Mouse (Mus musculus) brain, embryonic 18.5 days (tissue): ENCODE measurements around the gene Dnah3.

ENCODE experiments used
- DNase-seq: peaks from one replicate; pipeline ENCODE4 v3.0.0-alpha.2; 2012; ENCODE audit warnings: low read depth, low spot score

Gene Dnah3

DNA sequence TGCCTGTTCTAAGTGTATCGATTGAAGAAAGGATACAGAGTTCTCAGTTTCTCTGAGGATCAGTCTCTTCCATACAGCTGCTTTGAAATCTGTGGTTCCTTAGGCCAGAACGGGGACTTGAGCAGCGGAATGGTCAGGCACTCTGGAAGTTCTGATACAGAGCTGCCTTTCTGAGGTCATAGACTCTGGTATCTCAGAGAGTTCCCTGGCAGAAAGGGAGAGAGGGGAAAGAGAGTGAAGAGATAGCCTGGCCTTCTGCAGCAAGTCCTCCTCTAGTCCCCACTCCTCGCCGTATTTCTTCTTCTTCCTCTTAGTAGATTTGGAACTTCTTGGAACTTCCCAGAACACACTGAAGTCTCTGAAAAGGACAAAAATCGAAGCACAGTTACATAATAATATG is at the start of gene Dnah3:
TSS of gene Dnah3 (minus strand) at position 101 of the 400 bp plus-strand sequence.
- DNase-seq, result no peak

DNA sequence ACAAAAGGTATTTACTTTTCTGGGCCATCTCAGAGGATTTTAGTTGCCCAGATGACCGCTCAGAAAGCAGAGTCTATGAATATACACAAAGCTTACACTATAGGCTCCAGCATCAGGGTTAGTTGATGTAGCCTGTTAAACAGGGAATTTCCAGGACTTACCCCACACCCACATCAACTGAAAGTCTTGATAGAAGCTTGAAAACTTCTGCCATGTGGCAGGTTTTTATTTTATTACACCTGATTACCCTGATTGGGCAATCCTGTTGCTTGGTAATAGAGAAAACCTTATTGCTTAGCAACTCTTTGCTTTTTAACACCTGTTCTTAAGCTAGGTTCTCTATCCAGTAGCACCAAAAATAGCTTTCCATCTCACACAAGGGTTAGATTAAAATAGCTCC is 47.7 kb upstream of the Dnah3 start:
- DNase-seq, result no peak

DNA sequence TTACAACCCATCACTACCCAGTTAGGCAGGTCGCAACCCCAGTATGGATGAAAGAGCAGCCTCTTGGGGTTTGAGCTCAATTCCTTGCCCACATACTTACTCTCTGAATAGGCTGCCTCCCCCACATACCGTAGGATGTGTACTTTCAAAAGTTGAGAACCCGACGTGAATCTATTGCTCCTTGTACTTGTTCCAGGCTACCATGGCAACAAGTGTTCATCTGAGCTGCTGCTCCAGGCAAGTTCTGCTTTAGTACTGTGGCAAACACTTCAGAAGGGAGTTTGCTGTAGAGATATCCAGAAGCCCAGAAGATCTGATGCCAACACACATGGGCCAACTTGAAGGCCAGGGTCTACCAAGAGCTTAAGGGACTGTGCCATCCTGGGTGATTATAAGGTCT is 33.9 kb upstream of the Dnah3 start:
- no peak for DNase-seq

DNA sequence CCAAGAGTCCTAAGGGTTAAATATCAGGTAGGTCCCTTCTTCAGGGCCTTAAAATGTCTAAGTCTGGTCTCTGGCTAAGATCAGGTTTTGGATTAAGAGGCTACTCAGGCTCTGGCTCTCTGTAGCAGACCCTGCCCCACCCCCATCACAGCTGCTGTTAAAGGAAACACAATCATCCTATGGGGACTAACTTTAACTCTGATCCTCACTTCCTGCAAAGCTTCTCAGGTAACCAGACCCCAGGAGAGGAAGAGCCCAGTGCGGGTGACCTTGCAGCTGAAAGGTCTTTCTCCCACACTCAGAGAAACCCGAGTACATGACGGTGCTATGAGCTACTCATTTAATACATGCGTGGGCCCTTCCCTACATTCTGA is 32.6 kb upstream of the Dnah3 start:
- no peak for DNase-seq

DNA sequence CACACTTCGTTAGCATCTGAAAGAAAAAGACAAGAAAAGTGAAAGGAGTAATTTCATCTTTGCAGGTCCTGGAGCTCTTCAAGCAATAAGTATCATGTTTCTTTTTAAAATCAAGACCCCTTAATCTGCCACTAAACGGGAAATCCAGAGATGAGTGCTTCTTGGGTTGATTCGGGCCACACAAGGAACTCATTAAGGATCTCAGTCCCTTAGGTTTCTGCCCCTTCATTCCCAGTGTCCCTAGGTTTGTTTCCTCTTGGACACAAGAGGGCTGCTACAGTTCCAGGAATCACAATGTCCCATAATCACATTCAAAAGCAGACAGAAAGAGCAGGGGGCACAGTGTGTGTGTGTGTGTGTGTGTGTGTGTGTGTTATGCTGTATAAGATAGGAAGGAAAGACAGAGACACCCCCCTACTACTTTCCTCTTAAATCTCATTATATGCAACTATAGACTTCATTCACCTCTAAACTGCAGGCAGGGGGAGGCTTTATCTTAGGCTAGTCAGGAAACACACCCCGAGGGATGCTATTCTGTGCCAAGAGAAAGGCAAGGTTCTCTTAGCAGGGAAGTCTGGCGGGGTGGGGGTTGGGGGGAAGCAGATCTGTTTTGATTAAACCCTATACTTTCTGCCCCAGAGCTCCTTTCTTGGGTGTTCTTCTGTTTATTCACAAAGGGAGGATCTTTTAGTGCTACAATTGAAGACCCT is 32.1 kb upstream of the Dnah3 start:
- no peak for DNase-seq

DNA sequence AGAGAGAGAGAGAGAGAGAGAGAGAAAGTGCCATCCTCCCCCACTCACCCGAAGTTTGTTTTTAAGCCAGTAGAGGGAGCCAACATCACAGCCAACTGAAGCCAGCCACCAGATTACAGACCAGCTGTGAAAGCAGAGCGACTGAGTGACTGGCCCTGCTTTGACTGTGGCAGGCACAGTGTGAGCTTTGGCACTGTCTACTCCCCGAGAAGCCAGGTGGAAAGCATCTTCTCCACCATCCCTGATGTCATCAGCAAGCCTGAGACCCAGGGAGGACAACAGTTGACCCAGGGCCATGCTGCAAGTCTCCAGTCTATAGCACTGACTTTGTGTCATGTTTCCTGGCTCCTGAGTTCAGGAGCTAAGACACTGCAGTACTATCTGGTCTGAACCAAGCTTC is 29.8 kb upstream of the Dnah3 start:
- peak; percentile 40 for DNase-seq

DNA sequence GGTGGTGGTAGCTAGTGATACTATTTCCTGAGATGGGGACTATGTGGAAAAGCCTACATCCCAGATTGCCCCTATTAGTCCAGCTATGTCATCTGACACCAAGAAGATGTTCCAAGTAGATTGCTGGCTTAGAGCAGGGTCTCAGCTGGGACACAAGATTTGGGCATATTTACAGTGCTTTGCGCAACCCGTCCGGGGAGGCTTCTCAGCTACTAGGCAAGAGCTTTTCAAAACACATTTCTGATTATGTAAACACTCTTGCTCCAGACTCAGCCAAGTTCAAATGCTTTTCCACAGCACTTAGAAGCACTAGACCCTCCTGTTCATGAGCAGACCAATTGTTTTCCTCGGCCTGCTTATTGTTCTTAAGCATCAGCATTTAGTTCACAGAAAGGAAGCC is 28.7 kb upstream of the Dnah3 start:
- no peak for DNase-seq

DNA sequence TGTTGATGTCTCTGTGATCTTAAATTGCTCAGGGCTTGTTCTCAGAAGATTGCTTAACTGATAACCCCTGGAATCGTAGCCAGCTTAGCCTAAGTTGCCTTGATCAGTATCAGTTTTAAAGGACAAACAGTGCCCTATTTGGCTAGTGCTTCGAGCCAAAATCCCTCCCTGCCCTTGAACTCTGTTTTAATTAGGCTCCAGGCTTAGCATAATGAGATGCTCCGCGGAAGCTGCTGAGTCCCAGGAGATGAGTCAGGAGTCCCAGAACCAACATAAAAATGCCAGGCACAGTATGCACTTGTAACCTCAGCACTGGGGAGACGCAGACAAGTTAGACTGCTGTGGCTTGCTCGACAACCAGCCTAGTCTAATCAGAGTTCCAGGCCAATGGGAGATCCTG is 22.4 kb upstream of the Dnah3 start:
- DNase-seq, result no peak

DNA sequence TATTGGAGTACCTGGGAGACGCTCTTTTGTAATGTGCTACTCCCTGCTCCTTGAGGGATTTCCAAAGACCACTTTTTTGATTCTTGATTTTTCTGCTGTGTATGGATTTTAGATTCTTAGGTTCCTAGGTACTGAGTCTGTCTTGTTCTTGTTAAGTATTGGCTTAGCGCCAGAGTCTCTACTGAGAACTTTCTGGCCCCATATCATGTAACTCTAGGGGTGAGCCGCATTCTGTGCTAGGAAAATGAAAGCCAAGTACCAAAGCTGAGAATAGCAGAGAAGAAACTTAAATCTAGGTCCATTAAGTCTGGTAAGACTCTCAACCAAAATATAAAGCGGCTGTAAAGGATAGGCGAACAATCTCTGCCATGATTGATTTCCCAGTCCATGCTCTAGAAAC is 21.9 kb upstream of the Dnah3 start:
- DNase-seq, result no peak

DNA sequence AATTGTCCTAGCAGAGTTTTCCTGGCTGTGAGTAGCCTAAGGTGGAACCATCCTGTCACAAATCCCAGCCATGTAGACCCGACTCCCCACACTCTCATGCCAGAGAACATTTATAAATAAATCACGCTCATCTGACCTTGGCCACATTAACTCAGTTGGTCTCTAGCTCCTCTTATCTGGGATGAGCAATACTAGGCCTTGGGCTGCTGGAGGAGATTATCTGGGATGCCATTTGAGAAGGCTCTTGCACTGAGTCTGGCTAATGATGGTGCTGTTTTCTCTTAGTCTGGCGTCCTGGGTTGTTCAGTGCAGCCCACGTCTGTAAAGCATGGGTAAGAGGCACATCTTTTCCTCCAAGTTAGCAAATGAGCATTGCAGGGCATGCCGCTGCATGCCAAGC is 14.6 kb upstream of the Dnah3 start:
- no peak for DNase-seq

DNA sequence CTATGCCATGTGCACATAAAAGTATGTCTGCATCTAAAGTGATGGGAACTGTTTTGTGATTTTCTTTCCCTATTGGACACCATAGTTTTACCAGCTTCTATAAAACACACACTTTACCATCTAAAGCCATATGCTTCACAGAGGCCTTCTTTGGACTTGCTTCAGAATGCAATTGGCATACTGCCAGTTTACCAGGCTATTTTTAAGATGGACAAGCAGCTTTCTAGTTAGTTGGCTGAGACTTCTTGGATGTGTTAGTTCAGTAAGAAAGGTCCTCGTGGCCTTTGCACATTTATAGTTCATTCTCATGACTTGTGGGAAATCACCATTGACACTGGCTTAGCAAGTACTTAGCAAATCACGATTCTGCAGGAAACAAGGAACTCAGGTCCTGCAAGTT is 11.3 kb upstream of the Dnah3 start:
- no peak for DNase-seq

DNA sequence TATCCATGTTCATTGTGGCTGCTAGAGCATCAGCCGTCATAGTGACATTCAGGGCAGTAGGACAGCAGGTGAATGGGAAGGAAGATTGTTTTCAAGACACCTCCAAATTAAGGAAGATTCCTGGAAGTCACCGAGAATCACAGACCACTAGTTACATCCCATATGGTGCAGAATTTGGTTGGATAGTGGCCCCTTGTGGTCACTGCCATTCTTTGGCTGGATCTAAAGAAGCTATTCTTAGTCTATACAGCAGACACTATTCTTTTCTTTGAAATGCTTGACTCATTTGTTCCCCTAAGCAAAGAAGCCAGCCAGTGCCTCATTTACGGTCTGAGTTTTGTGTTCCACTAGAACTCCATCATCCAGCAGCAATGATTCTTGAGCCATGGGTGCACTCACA is 9.9 kb upstream of the Dnah3 start:
- DNase-seq, result no peak

DNA sequence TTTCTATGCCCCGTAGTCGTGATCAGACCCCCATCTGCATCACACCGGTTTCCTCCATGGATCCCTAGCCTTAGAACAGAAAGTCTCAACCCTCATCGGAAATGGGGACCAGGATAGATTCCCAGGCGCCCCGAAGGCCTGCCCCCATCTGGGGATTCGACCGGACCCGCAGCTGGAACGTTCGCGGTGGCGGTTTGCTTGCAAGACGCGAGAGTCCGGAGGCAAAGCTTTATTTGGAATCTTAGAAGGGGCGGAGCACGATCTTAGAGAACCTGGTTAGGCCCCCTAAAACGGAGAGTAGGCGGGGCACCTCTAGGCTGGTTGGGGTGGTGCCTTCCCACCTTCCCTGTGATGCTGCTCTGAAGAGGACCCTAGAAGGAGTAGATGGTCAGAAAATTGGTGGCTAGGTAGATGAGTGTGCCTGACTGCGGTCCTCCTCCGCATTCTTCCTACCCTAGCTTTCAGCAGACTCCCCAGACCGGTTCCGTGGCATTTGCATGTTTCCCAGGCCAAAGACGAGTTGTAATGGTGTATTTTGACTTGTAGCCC is 8.0 kb upstream of the Dnah3 start:
- DNase-seq, result no peak

DNA sequence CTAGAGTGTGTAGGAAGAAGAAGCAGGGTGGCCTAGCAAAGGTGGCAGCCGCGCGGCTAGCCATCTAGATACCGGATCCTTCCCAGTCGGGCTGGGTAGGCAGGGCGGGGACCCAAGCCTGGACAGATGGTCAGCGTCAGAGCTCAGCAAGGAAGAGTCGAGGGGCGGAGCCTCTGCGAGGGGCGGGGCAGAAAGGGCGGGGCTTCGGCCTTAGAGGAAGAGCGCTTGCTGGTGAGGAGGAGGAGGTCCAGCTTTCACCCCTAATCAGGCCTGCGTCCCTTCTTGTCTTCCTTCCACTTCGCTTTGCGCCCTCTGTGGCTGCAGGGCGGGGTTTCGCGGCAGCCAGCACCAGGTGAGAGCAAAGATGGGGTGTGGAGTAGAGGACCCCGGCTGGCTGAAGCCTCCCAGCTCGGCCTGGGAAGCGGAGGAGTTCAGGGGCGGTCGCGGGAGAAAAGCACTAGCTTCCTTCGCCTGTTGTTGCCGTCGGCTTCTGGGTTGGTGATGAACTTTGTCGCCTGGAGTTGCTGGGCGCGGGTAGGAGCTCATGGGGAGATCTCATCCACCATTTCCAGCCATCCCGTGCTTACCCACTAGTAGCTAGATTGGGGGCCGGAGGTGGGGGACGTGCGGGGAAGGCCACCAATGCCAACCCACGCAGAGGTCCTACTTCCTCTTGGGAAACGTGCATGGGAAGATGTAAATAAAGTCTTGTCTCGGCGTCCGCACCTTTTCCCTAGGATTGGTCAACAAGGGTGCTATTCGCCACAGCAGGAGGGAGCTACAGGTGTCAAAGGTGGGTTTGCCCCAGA is 7.3 kb upstream of the Dnah3 start, which contains the start of gene Tmem159:
TSS of gene Tmem159 (plus strand) at position 190 of the 809 bp plus-strand sequence.
- no peak for DNase-seq

DNA sequence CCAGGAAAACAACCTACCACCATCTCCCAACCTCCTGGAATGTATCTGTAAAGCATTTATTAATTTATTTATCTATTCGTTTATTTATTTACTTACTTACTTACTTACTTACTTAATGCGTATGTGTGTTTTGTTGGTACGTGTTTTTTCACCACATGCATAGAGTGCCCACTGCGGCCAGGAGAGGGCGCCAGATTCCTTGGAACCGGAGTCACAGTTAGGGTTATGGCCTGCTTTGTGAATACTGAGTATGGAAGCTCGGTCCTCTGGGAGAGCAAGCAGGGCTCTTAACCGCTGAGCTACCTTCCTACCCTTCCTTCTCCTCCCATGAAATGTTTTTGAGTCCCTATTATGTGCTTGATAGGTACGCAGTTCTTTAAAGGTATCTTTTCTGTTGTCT is 3.3 kb upstream of the Dnah3 start:
- DNase-seq, result no peak

DNA sequence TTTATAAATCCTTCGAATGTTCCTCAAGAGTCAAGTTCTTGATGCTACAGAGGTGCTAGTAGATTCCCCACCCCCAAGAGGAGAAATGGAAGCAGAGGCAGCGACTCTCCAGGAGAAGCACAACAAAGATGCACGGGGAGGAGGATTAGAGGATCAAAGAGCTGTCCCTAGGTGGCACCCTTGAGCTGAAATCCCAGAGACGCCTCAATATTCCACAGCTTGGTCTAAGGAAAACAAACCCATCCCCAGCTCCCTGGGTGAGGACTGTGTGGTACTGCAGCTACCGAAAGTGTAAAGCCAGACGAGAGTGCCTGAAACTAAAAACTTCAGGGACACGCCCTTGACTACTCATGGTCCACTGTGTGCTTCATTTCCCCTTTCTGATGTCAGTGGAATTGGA is 2.8 kb upstream of the Dnah3 start:
- DNase-seq, result no peak

DNA sequence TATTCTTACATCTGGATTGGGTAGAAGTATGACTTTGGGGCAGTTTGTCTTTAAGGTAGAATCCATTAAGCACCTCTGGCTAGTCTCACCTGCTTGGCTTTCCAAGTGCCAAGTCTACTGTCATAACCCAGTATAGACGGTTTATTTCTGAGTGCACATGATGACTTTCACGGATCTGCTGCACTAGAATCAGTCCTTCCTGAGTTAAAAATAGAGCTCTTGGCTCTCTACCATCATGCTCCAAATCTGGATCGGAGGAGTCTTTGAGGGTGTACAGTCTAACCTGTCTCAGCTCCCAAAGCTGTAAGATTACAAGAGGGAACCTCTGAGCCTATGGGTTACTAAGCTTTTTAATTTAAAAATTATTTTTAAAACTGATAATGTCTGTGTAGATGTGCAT is 864 bp downstream of the Dnah3 start:
- no peak for DNase-seq

DNA sequence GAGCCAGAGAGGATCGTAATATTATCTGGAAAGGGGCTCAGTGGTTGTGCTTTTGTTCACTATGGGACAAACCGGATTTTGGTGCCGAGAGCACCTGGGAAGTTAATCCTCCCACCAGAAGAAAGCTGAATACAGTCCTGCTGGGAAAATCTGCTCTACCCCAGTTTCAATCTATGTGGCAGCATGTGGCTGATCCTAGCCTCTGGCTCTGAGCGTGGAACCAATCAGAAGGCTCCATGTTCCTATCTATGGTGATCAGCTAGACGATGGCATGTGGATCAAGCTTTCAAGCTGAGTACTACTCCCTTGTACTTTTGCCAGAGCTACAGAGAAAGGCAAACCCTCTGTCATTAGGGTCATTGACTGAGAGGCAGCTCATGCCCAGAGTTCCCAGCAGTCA is 2.0 kb downstream of the Dnah3 start:
- no peak for DNase-seq

DNA sequence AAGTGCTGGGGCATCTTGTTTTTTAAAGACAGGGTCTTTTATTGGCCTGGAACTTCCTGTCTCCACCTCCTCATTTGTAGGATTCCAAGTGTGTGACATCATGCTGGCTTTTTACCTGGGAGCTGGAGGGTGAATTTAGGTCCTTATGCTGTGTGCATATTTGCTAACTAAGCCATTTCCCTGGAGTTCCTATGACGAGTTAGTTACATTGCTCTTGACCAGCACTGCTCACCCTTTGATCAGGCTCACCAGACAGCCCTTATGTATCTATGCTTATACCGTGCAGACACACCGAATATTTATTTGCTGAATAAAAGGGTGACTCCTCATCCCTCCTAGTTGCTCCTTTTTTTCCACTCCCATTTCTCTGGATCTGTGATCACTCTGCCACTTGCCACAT is 14.9 kb downstream of the Dnah3 start:
- no peak for DNase-seq

DNA sequence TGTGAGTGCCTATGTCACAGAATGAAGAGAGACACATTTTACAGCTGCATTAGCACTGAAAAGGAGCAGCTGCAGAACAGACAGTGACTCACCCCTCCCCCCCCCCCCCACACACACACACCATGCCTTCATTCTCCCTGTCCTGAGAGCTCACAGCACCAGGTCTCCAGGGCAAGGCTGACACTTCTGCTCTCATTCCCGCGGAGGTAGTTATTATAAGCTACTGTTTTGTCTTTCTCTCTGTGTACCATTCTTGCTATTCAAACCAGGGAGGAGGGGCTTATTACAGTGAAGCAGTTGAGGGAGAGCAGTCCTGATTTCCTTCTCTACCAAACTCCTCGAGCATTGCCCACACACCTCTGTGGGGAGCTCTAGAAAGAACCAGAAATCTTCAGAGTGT is 25.9 kb downstream of the Dnah3 start:
- no peak for DNase-seq

DNA sequence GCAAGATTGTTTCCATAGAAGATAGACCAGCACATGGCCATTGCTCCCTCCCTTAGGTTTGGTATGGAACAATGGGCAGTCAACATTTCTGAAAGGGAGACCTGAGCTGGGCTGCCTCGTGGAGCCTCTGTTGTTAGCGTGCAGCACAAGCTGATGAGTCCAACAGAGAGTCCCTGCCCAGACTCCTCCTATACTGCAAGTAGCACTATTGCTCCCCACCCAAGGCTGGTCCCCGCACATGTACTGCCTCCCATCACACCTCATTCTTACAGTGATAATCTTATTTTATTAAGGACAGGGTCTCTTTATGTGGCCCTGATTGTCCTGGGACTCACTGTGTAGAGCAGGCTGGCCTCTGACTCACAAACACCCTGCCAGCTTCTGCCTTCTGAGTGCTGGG is 27.0 kb downstream of the Dnah3 start:
- DNase-seq, result no peak

DNA sequence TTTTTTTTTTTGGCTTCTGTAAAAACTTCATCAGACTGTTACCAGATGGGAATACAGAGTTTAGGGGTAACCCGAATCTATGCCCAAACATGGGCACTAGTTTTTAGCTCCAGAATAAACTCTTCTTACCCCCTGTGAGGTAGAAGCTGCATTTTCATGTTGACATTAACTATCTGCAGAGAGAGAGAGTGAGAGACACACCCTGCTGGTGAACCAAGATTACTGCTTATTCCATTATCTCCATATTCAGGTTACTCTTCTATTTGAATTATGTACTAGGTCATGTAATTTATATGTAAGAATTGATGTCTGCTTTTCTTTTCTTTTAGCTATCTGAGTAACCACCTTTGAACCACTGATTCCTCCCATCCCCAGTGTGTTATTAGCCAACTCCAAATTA is 31.0 kb downstream of the Dnah3 start:
- no peak for DNase-seq

DNA sequence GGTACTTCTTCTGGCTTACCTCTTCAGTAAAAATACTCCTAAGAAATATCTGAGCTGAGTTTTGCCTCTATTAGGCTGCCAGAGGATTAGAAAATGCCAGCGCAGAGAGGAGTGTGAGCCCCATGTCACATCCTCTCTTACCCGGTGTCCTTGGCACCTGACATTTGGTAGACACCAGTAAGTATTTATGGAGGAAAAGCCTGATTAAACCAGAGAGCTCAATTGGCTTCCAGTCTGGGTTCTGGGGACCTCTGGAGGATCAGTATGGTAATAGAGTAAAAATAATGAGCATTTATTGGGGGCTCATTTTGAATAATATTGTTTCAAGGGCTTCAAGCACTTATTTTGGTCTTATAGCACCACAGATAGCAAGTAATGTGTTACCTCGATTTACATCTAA is 39.6 kb downstream of the Dnah3 start:
- DNase-seq, result no peak
